Mouse (Mus musculus) heart, embryonic 16.5 days (tissue): ENCODE measurements around the gene Cdkn2aip. TPM values are rescaled to one million over a fixed set of nuclear protein-coding genes. Genes with fewer than 3 reads are reported as not detected.

Experiments
- ATAC-seq: fragments of 200-750 bp; cut with Nextera tagmentation; replicated peaks from 2 replicates; pipeline ENCODE4 v1.8.0; 2017; ENCODE audit warnings: moderate number of reproducible peaks; ENCODE audit not compliant: insufficient read depth, low FRiP score; ENCODE audit errors: extremely low read depth
- H3K27ac ChIP-seq: fragments of 300-500 bp; sonication (generic); 2 replicates; pipeline ENCODE4 v1.5.1; 2014; ENCODE audit warnings: mild to moderate bottlenecking, low read length, control low read depth, moderate library complexity
- H3K27me3 ChIP-seq: fragments of 300-500 bp; sonication (generic); 2 replicates; pipeline ENCODE4 v1.6.1; 2014; ENCODE audit warnings: low read length, mixed read lengths; ENCODE audit not compliant: control insufficient read depth, insufficient read depth
- H3K36me3 ChIP-seq: fragments of 300-500 bp; sonication (generic); 2 replicates; pipeline ENCODE4 v1.6.1; 2014; ENCODE audit not compliant: control insufficient read depth, insufficient read depth
- H3K4me1 ChIP-seq: fragments of 300-500 bp; sonication (generic); 2 replicates; pipeline ENCODE4 v1.6.1; 2014; ENCODE audit warnings: low read length, mixed read lengths; ENCODE audit not compliant: control insufficient read depth, insufficient read depth
- H3K4me2 ChIP-seq: fragments of 300-500 bp; sonication (generic); 2 replicates; pipeline ENCODE4 v1.6.1; 2014; ENCODE audit warnings: low read depth, mild to moderate bottlenecking, control low read depth, low read length
- H3K4me3 ChIP-seq: fragments of 300-500 bp; sonication (generic); 2 replicates; pipeline ENCODE4 v1.5.1; 2014; ENCODE audit warnings: mild to moderate bottlenecking, control low read depth, low read length
- H3K9ac ChIP-seq: fragments of 300-500 bp; sonication (generic); 2 replicates; pipeline ENCODE4 v1.6.1; 2014; ENCODE audit warnings: low read length, control low read depth
- H3K9me3 ChIP-seq: fragments of 300-500 bp; sonication (generic); replicated peaks from 2 replicates; pipeline ENCODE4 v1.6.1; 2016; ENCODE audit warnings: low read length; ENCODE audit not compliant: control insufficient read depth
- WGBS: fragments of 180-500 bp; shearing (Covaris S2); extraction: QIAGEN DNeasy Blood & Tissue Kit; methylation state at CpG from one replicate; pipeline ENCODE4 v1.1.7; 2014; 5-methylcytosine and 5-hydroxymethylcytosine counted together
- polyA plus RNA-seq: library from polyadenylated mRNA; unstranded; fragments of >200 nt; fragmentation: Nextera tagmentation; extraction: Ambion mirVana; gene quantifications from 2 replicates; pipeline ENCODE4 v1.2.1, GENCODE M21; 2015

Gene Cdkn2aip
- polyA plus RNA-seq, 1 experiment from 2014 or later: 17.2 TPM

- peak within 1 kb of the TSS; percentile 82 for H3K4me2 ChIP-seq
- H3K27ac ChIP-seq: peak within 1 kb of the TSS; percentile 99
- H3K36me3 ChIP-seq: no peaks in the 10 kb centered on the region
- H3K9ac ChIP-seq: peak within 1 kb of the TSS; percentile 94
- peak within 1 kb of the TSS; percentile 85 for H3K4me3 ChIP-seq
- H3K4me1 ChIP-seq: peaks cover 13% of the 10 kb centered on the region
- ATAC-seq: peak; percentile 90
- WGBS: under 1% methylated on average over 95 of the region's 106 CpGs
- no peaks in the 10 kb centered on the region for H3K27me3 ChIP-seq
- H3K9me3 ChIP-seq: no peaks in the 10 kb centered on the region
These were observed 38.7 kb downstream of the Cdkn2aip start, which contains the start of gene Ing2 for GRCm38 (mm10) chr8:47674777-47675710. TSS of gene Ing2 (minus strand) at chr8:47675556.

GRCm38 (mm10) chr8:47674140-47674776 lies 39.5 kb downstream of the Cdkn2aip start:
- peaks cover 13% of the 10 kb centered on the region for H3K4me1 ChIP-seq
- H3K9me3 ChIP-seq: no peaks in the 10 kb centered on the region
- peak overlapping the region; percentile 95 for H3K27ac ChIP-seq
- H3K4me2 ChIP-seq: peak overlapping the region; percentile 60
- H3K36me3 ChIP-seq: no peaks in the 10 kb centered on the region
- no peaks in the 10 kb centered on the region for H3K27me3 ChIP-seq
- peak overlapping the region; percentile 85 for H3K4me3 ChIP-seq
- ATAC-seq: no peak
- peak overlapping the region; percentile 84 for H3K9ac ChIP-seq
- under 1% methylated on average over 51 of the region's 59 CpGs for WGBS

- Histone ChIP-seq H3K9me3 (no peaks in the 10 kb centered on the region), H3K27me3 (no peaks in the 10 kb centered on the region), H3K36me3 (peaks cover 2% of the 10 kb centered on the region; the same call in 1 of the 2 replicates), H3K4me3 (peak overlapping the region; percentile 85), H3K9ac (peak overlapping the region; percentile 84), H3K27ac (peak overlapping the region; percentile 95), H3K4me2 (peak overlapping the region; percentile 60), H3K4me1 (peaks cover 13% of the 10 kb centered on the region)
- under 1% methylated on average over 48 of the region's 53 CpGs for WGBS
- peak; percentile 56 for ATAC-seq
These were observed 40.2 kb downstream of the Cdkn2aip start for GRCm38 (mm10) chr8:47673317-47674139.

GRCm38 (mm10) chr8:47664231-47664785 lies 49.4 kb downstream of the Cdkn2aip start:
- Histone ChIP-seq H3K27me3 (no peaks in the 10 kb centered on the region), H3K4me1 (no peaks in the 10 kb centered on the region), H3K9me3 (no peaks in the 10 kb centered on the region), H3K4me2 (no peak overlapping the region), H3K36me3 (peaks cover 11% of the 10 kb centered on the region), H3K4me3 (no peak overlapping the region), H3K27ac (no peak overlapping the region), H3K9ac (no peak overlapping the region)
- no peak for ATAC-seq
- WGBS: 91% methylated on average over 8 of the region's 8 CpGs

- ATAC-seq: no peak
- H3K4me1 ChIP-seq: no peaks in the 10 kb centered on the region
- H3K9ac ChIP-seq: no peak overlapping the region
- no peaks in the 10 kb centered on the region for H3K27me3 ChIP-seq
- H3K4me3 ChIP-seq: no peak overlapping the region
- H3K4me2 ChIP-seq: no peak overlapping the region
- H3K27ac ChIP-seq: no peak overlapping the region
- WGBS: 81% methylated on average over 5 of the region's 5 CpGs
- no peaks in the 10 kb centered on the region for H3K9me3 ChIP-seq
- peaks cover 7% of the 10 kb centered on the region; the same call in 1 of the 2 replicates for H3K36me3 ChIP-seq
These were observed 50.5 kb downstream of the Cdkn2aip start for GRCm38 (mm10) chr8:47663201-47663600.

- H3K9me3 ChIP-seq: no peaks in the 10 kb centered on the region
These were observed 51.0 kb downstream of the Cdkn2aip start for GRCm38 (mm10) chr8:47662716-47663115.

DNA sequence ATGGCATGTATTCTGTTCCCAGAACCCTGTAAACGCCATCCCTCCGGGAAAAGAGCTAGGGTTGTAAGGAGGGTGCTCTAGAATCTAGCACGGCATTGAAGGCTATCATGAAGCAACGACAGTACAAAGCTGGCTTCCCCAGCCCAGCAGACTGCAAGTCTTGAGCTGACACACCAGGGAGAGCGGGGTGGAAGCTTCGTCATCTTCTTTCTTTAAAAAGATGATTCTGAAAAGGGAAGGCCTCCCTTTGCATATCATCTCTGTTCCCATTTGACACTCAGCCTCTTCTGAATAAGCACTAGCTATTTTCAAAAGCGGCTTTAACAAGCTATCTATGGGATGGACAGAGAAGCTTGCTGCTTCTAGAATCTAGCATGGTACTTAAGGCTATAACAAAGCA lies 53.3 kb downstream of the Cdkn2aip start:
- no peak for ATAC-seq
- 84% methylated on average over 7 of the region's 7 CpGs for WGBS
- H3K36me3 ChIP-seq: no peaks in the 10 kb centered on the region
- no peak overlapping the region for H3K27ac ChIP-seq
- H3K4me3 ChIP-seq: no peak overlapping the region
- no peak overlapping the region for H3K4me2 ChIP-seq
- no peaks in the 10 kb centered on the region for H3K9me3 ChIP-seq
- no peaks in the 10 kb centered on the region for H3K4me1 ChIP-seq
- no peak overlapping the region for H3K9ac ChIP-seq
- no peaks in the 10 kb centered on the region for H3K27me3 ChIP-seq

More at GRCm38 (mm10) chr8:47662716-47663115, 51.0 kb downstream of the Cdkn2aip start:
- ATAC-seq: no peak
- Histone ChIP-seq H3K27ac (no peak overlapping the region), H3K36me3 (peaks cover 4% of the 10 kb centered on the region; the same call in 1 of the 2 replicates), H3K9ac (no peak overlapping the region), H3K4me1 (no peaks in the 10 kb centered on the region), H3K27me3 (no peaks in the 10 kb centered on the region), H3K4me2 (no peak overlapping the region), H3K4me3 (no peak overlapping the region)
- 92% methylated on average over 5 of the region's 5 CpGs for WGBS

DNA sequence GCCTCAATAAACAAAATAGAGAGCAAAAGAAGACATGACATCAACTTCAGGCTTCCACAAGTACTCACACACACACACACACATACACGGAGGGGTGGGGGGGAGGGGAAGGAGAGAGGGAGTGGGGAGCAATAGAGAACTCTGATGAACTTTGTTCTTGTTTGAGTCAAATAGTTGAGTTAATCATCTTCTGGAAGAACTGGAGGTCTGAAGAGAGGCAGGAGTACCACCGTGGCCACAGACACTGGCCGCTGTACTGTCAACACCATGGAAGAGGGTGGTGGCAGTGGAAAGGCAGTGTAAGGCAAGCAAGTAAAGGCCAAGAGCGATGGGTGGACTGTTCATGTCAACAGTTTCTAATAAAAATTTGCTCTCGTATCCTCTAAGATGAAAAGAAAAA lies 54.3 kb downstream of the Cdkn2aip start:
- Histone ChIP-seq H3K27me3 (no peaks in the 10 kb centered on the region), H3K9me3 (no peaks in the 10 kb centered on the region), H3K4me3 (no peak overlapping the region), H3K4me1 (no peaks in the 10 kb centered on the region), H3K36me3 (no peaks in the 10 kb centered on the region), H3K9ac (no peak overlapping the region), H3K4me2 (no peak overlapping the region), H3K27ac (no peak overlapping the region)
- no peak for ATAC-seq
- 79% methylated on average over 5 of the region's 5 CpGs for WGBS
